Mouse (Mus musculus) CH12.LX (cell line): ENCODE data around the gene Ceacam2. TPM values are rescaled to one million over a fixed set of nuclear protein-coding genes. Genes with fewer than 3 reads are reported as not detected.
"Not testable (repeated sequence)": the region's sequence is repeated elsewhere in the genome, so short reads cannot be mapped to it uniquely, and the experiment has no call there.

Experiments
- DNase-seq: peaks from one replicate; pipeline ENCODE4 v3.0.0-alpha.2; 2013; ENCODE audit errors: extremely low read depth
- H3K27ac ChIP-seq: 2 replicates; pipeline ENCODE4 v1.5.1; 2012; ENCODE audit warnings: low read depth, mild to moderate bottlenecking, control low read depth, moderate library complexity; ENCODE audit not compliant: insufficient read depth
- H3K27me3 ChIP-seq: replicated peaks from 2 replicates; pipeline ENCODE3; 2012; ENCODE audit warnings: inconsistent platforms
- H3K36me3 ChIP-seq, 2 experiments: replicated peaks in 1 of 2; 2 replicates each; pipeline versions ENCODE3 to v1.6.1; 2012; ENCODE audit warnings: inconsistent platforms in 1 of 2, low read length in 1 of 2, mild to moderate bottlenecking in 1 of 2, mixed read lengths in 1 of 2, moderate library complexity in 1 of 2; ENCODE audit not compliant: control insufficient read depth in 1 of 2, insufficient read depth in 1 of 2
- H3K4me1 ChIP-seq, 2 experiments: 2 replicates each; pipeline ENCODE4 v1.6.1; 2012; ENCODE audit warnings: inconsistent platforms in 1 of 2, moderate library complexity in 1 of 2; ENCODE audit not compliant: insufficient read depth in 2 of 2, control insufficient read depth in 1 of 2
- H3K4me2 ChIP-seq: 2 replicates; pipeline ENCODE4 v1.6.1; 2012; ENCODE audit warnings: low read depth, mild to moderate bottlenecking, control low read depth; ENCODE audit not compliant: poor library complexity, insufficient read depth, severe bottlenecking
- H3K4me3 ChIP-seq, 3 experiments: fragments of 150-350 bp in 1 of 3; sonication (generic) in 1 of 3; replicated peaks in 1 of 3; 2 replicates each; pipeline versions ENCODE3 to v1.5.1; 2011 to 2012; ENCODE audit warnings: low read depth in 2 of 3, low read length in 2 of 3, mild to moderate bottlenecking in 2 of 3, moderate library complexity in 2 of 3, control low read depth in 1 of 3, improper control_type of control experiment in 1 of 3, inconsistent platforms in 1 of 3, mixed read lengths in 1 of 3; ENCODE audit not compliant: poor library complexity in 1 of 3
- H3K79me2 ChIP-seq: replicated peaks from 2 replicates; pipeline ENCODE4 v1.6.1; 2012; ENCODE audit warnings: mild to moderate bottlenecking, moderate library complexity; ENCODE audit not compliant: control insufficient read depth, poor library complexity, insufficient read depth, severe bottlenecking; ENCODE audit errors: extremely low read depth
- H3K9ac ChIP-seq: 2 replicates; pipeline ENCODE4 v1.6.1; 2012; ENCODE audit warnings: low read depth, mild to moderate bottlenecking, control low read depth, moderate library complexity; ENCODE audit not compliant: insufficient read depth
- H3K9me3 ChIP-seq: replicated peaks from 2 replicates; pipeline ENCODE3; 2012; ENCODE audit warnings: low read length, inconsistent platforms, mixed read lengths
- CTCF ChIP-seq, 2 experiments: IDR thresholded peaks in 1 of 2; conservative IDR thresholded peaks in 1 of 2; 2 replicates each; pipeline ENCODE4 v1.5.1; 2011 to 2012; ENCODE audit warnings: low read depth in 2 of 2, low read length in 2 of 2, improper control_type of control experiment in 1 of 2, inconsistent platforms in 1 of 2, mild to moderate bottlenecking in 1 of 2, moderate library complexity in 1 of 2
- JUND ChIP-seq: conservative IDR thresholded peaks from 2 replicates; pipeline ENCODE4 v1.6.1; 2011; ENCODE audit warnings: low read depth, low read length, improper control_type of control experiment
- MXI1 ChIP-seq: IDR thresholded peaks from 2 replicates; pipeline ENCODE4 v1.6.1; 2011; ENCODE audit warnings: mild to moderate bottlenecking, low read depth, low read length, improper control_type of control experiment
- RAD21 ChIP-seq: IDR thresholded peaks from 2 replicates; pipeline ENCODE4 v1.6.1; 2011; ENCODE audit warnings: low read depth, mild to moderate bottlenecking, low read length, improper control_type of control experiment, moderate library complexity
- SIN3A ChIP-seq: IDR thresholded peaks from 2 replicates; pipeline ENCODE4 v1.6.1; 2012; ENCODE audit warnings: low read length, improper control_type of control experiment, inconsistent platforms
- SMC3 ChIP-seq: IDR thresholded peaks from 2 replicates; pipeline ENCODE4 v1.6.1; 2011; ENCODE audit warnings: low read depth, low read length, improper control_type of control experiment
- USF1 ChIP-seq: IDR thresholded peaks from 2 replicates; pipeline ENCODE4 v1.6.1; 2014; ENCODE audit warnings: low read depth, mild to moderate bottlenecking, inconsistent platforms, low read length, improper control_type of control experiment
- ZC3H11A ChIP-seq: IDR thresholded peaks from 2 replicates; pipeline ENCODE4 v1.6.1; 2012; ENCODE audit warnings: low read depth, mild to moderate bottlenecking, inconsistent platforms, low read length, improper control_type of control experiment
- ZNF384 ChIP-seq: IDR thresholded peaks from 2 replicates; pipeline ENCODE4 v1.6.1; 2012; ENCODE audit warnings: low read depth, low read length, improper control_type of control experiment, inconsistent platforms
- dilution Hi-C: fragments of 300-500 bp; cut with MboI; formaldehyde crosslinking; loops from 2 replicates; pipeline ENCODE4 v1.14.3; 2020; ENCODE audit warnings: low sequenced_read_pairs; ENCODE audit not compliant: extremely low pct_unique_long_range_greater_than_20kb, extremely low pct_ligation_motif_present
- in situ Hi-C: fragments of 300-500 bp; cut with MboI; formaldehyde crosslinking; loops from 3 replicates; pipeline ENCODE4 v1.14.3; 2019; ENCODE audit warnings: low sequenced_read_pairs, low pct_ligation_motif_present, low pct_unique_long_range_greater_than_20kb, mixed read lengths
- polyA plus RNA-seq: library from polyadenylated mRNA; unstranded; fragments of >175 nt; gene quantifications from 2 replicates; pipeline ENCODE4 v1.2.1, GENCODE M21; 2012; ENCODE audit warnings: low read depth; ENCODE audit not compliant: insufficient read length
- total RNA-seq, 2 experiments: library from RNA; depleted of rRNA; stranded (reverse); fragments of 300-350 nt in 1 of 2; fragments of >200 nt in 1 of 2; gene quantifications; 2 replicates each; pipeline ENCODE4 v1.2.3; 2012 to 2014

The Ceacam2 gene
- total and polyA plus RNA-seq, 3 experiments, result 0.64 TPM; not detected in 2

DNA sequence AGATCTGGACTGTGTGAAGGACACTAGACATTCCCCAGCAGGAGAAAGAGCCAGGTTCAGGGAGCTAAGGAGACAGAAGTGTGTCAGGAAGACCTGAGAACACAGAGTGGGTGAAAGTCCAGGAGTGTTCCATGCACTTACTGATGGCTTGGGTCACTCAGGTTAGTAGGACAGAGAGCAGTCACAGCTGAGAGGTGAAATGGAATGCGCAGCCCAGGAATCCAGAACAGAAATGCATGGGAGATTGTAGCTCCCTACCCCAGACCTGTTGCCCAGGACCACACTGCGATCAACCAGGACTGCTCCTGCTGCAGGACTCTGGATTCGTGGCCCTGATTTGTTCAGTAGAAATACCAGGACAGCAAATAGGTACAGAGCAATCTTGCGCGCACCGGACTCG is 29.1 kb upstream of the Ceacam2 start:
- TF ChIP-seq MXI1 (no peak), USF1 (no peak), JUND (no peak), SIN3A (no peak)

DNA sequence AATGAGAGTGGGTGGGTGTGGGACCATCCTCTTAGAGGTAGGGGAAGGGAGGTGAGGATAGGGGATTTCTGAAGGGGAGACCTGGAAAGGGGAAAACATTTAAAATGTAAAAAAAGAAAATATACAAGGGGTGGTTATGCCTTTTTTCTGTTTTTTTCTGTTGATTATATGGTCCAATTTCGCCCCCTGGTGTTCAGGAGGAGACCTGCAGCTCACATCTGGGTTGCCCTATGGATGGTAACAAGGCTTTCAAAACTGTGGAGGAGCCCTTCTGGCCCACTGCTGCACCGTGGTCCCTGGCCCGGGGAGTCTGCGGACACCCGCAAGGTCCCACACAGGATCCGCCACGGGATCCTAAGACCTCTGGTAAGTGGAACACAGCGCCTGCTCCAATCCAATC is 1.8 kb upstream of the Ceacam2 start:
- H3K27ac ChIP-seq, H3K9ac ChIP-seq, H3K4me2 ChIP-seq, H3K79me2 ChIP-seq, H3K36me3 ChIP-seq, H3K4me1 ChIP-seq, H3K9me3 ChIP-seq, H3K27me3 ChIP-seq, dilution Hi-C loops, H3K4me3 ChIP-seq, in situ Hi-C loops: not testable (repeated sequence)
- TF ChIP-seq RAD21 (peak; percentile 72), ZNF384 (peak; percentile 70), SMC3 (peak; percentile 72), CTCF (conservative IDR thresholded peaks at IDR 0.05 in 1 of 2, IDR thresholded peaks at IDR 0.05 in 1 of 2; ENCODE audit: low read depth in 2 of 2, low read length in 2 of 2) (peak; percentile 36 to 74; a peak in 3 of 4 replicates), ZC3H11A (peak; percentile 23; the same call in 1 of the 2 replicates)
- DNase-seq, result peak; percentile 17

More for the DNA sequence above, 29.1 kb upstream of the Ceacam2 start:
- no peaks in the 10 kb centered on the region for H3K36me3 ChIP-seq
- H3K4me1 ChIP-seq, result 0 out of 4 replicates have a peak, but pooled peaks cover 0 to under 1% of the 10 kb centered on the region in 2 experiments
- peaks cover 18% of the 10 kb centered on the region for H3K9me3 ChIP-seq
- in situ Hi-C loops, result no loop called here
- dilution Hi-C loops, result no loop called here
- H3K79me2 ChIP-seq, result no peaks in the 10 kb centered on the region
- H3K27ac ChIP-seq, result no peak overlapping the region
- DNase-seq, result no peak
- no peak overlapping the region for H3K9ac ChIP-seq
- no peak overlapping the region for H3K4me2 ChIP-seq
- H3K4me3 ChIP-seq, result no peak overlapping the region
- peaks cover 17% of the 10 kb centered on the region for H3K27me3 ChIP-seq

DNA sequence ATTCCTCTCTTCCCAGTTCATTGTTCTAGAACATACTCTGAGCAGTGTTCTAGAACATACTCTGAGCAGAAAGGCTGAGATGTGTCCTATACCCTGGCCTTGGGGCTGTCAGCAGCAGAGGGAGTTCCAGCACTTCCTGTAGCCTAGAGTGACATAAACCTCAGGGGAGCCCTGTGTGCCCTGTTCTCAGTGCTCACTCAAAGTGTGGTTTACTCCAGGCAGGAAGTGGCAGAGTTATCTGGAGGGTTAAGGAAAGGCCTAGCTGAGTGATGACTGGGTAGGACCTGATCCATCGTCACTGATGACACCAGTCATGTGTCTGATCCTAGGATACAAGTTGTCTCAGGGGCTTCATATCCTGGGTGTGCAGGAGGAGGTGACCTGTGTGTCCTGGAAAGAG is 297 bp upstream of the Ceacam2 start:
- H3K27ac ChIP-seq, H3K36me3 ChIP-seq, H3K9me3 ChIP-seq, H3K4me3 ChIP-seq, H3K79me2 ChIP-seq, H3K9ac ChIP-seq, H3K27me3 ChIP-seq, dilution Hi-C loops, H3K4me2 ChIP-seq, H3K4me1 ChIP-seq: not testable (repeated sequence)
- peak; percentile 6 for DNase-seq
- in situ Hi-C loops, result loop anchor here (10.0 kb wide), 1 partner anchor 55 kb away; no protein-coding TSS in a partner anchor
- TF ChIP-seq CTCF (conservative IDR thresholded peaks at IDR 0.05 in 1 of 2, IDR thresholded peaks at IDR 0.05 in 1 of 2; ENCODE audit: low read depth in 2 of 2, low read length in 2 of 2), result peak in 1 of 2 experiments; percentile 0; a peak in 1 of 4 replicates
